Mouse (Mus musculus) spleen, adult 12 weeks (tissue): ENCODE measurements around the gene Sbf2.
"Not testable (repeated sequence)": the region's sequence is repeated elsewhere in the genome, so short reads cannot be mapped to it uniquely, and the experiment has no call there.

ENCODE experiments used
- DNase-seq: peaks from one replicate; pipeline ENCODE4 v3.0.0; 2022; ENCODE audit warnings: low spot score

The Sbf2 gene

GRCm38 (mm10) chr7:110629892-110630666, 15.4 kb upstream of the Sbf2 start:
- peak; percentile 47 for DNase-seq

- no peak for DNase-seq
These were observed 14.1 kb upstream of the Sbf2 start for GRCm38 (mm10) chr7:110628611-110629354.

GRCm38 (mm10) chr7:110628273-110628600, 13.5 kb upstream of the Sbf2 start:
- no peak for DNase-seq

GRCm38 (mm10) chr7:110627486-110628272, 13.0 kb upstream of the Sbf2 start, which contains the start of gene Adm:
TSS of gene Adm (plus strand) at chr7:110627661.
- DNase-seq, result no peak

GRCm38 (mm10) chr7:110627099-110627482, 12.4 kb upstream of the Sbf2 start:
- DNase-seq, result no peak

GRCm38 (mm10) chr7:110626186-110627098, 11.7 kb upstream of the Sbf2 start:
- no peak for DNase-seq

GRCm38 (mm10) chr7:110625489-110625888, 10.8 kb upstream of the Sbf2 start:
- no peak for DNase-seq

GRCm38 (mm10) chr7:110624961-110625360, 10.2 kb upstream of the Sbf2 start:
- DNase-seq, result no peak

- no peak for DNase-seq
These were observed 9.3 kb upstream of the Sbf2 start for GRCm38 (mm10) chr7:110624067-110624466.

- DNase-seq, result no peak
These were observed 4.4 kb upstream of the Sbf2 start for GRCm38 (mm10) chr7:110619086-110619611.

GRCm38 (mm10) chr7:110615792-110616191, 1.1 kb upstream of the Sbf2 start:
- DNase-seq, result no peak

- DNase-seq, result no peak
These were observed 469 bp upstream of the Sbf2 start for GRCm38 (mm10) chr7:110615151-110615631.

- no peak for DNase-seq
These were observed 1.2 kb downstream of the Sbf2 start for GRCm38 (mm10) chr7:110613381-110614132.

GRCm38 (mm10) chr7:110606906-110607305, 7.8 kb downstream of the Sbf2 start:
- no peak for DNase-seq

GRCm38 (mm10) chr7:110605476-110605875, 9.2 kb downstream of the Sbf2 start:
- no peak for DNase-seq

- DNase-seq, result no peak
These were observed 17.6 kb downstream of the Sbf2 start for GRCm38 (mm10) chr7:110597141-110597540.

- not testable (repeated sequence) for DNase-seq
These were observed 20.7 kb downstream of the Sbf2 start for GRCm38 (mm10) chr7:110593991-110594390.

- DNase-seq, result no peak
These were observed 27.0 kb downstream of the Sbf2 start for GRCm38 (mm10) chr7:110587721-110588120.

- DNase-seq, result no peak
These were observed 29.5 kb downstream of the Sbf2 start for GRCm38 (mm10) chr7:110585250-110585649.

- no peak for DNase-seq
These were observed 30.6 kb downstream of the Sbf2 start for GRCm38 (mm10) chr7:110584159-110584558.
